Mouse (Mus musculus): ENCODE measurements around the gene Rbp4. TPM values are rescaled to one million over a fixed set of nuclear protein-coding genes. Genes with fewer than 3 reads are reported as not detected.

Gene Rbp4
- total RNA-seq, 1 experiment, result 2.7 TPM

- Histone ChIP-seq H3K9me3 (ENCODE audit: control insufficient read depth, insufficient read depth, low read depth, low read length) (no peaks in the 10 kb centered on the region), H3K4me1 (ENCODE audit: control insufficient read depth in 2 of 2, insufficient read depth in 2 of 2, low read length in 2 of 2, poor library complexity in 1 of 2) (no peaks in the 10 kb centered on the region), H3K36me3 (ENCODE audit: control insufficient read depth, insufficient read depth, low read length, poor library complexity, severe bottlenecking) (no peaks in the 10 kb centered on the region), H3K9ac (ENCODE audit: insufficient read depth, low read depth, low read length, poor library complexity, severe bottlenecking) (no peak overlapping the region), H3K4me3 (ENCODE audit: insufficient read depth in 1 of 2, low read depth in 1 of 2, low read length in 2 of 2, poor library complexity in 1 of 2, severe bottlenecking in 1 of 2) (no peak overlapping the region), H3K27ac (ENCODE audit: insufficient read depth, low read depth, low read length, poor library complexity, severe bottlenecking) (no peak overlapping the region)
- no peak for DNase-seq (ENCODE audit: low read depth, low spot score)
- no peak for TF ChIP-seq ZC3H11A (IDR thresholded peaks at IDR 0.05; ENCODE audit: borderline replicate concordance, low read depth, low read length)
- TF ChIP-seq HCFC1 (IDR thresholded peaks at IDR 0.05; ENCODE audit: borderline replicate concordance, insufficient read depth, low read length), result no peak
- no peak for TF ChIP-seq ZNF384 (IDR thresholded peaks at IDR 0.05; ENCODE audit: low read depth, low read length)
- no peak for TF ChIP-seq CHD2 (IDR thresholded peaks at IDR 0.05; ENCODE audit: low read depth, low read length)
- no peak for TF ChIP-seq MAFK (IDR thresholded peaks at IDR 0.05; ENCODE audit: insufficient read depth, low read depth, low read length)
- in situ Hi-C loops (cut with MboI; ENCODE audit: low sequenced_read_pairs in 2 of 2, unreplicated experiment in 2 of 2), result no loop called here
Observed at GRCm38 (mm10) chr19:38143540-38144271, 18.6 kb upstream of the Rbp4 start.

DNA sequence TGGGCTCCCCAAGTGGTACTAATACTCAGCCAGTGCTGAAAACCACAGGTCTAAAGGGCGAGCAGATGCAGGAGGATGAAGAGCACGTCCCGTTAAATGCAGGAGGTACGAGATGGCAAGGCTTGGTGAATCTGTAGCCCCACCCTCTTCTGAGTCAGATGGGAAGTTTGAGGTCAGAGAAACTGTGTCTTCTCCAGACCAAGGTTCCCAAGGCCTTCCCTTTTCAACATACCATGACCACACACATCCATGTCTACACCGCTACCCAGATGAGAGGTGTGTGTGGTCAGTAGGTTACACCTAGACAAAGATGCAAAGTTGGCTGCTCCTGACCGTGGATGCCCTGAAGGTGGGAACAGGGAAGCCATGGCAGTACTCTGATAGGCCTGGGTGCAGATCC is 9.7 kb upstream of the Rbp4 start:
- Histone ChIP-seq H3K9me3 (ENCODE audit: control insufficient read depth, insufficient read depth, low read depth, low read length) (no peaks in the 10 kb centered on the region), H3K36me3 (ENCODE audit: control insufficient read depth, insufficient read depth, low read length, poor library complexity, severe bottlenecking) (no peaks in the 10 kb centered on the region), H3K27ac (ENCODE audit: insufficient read depth, low read depth, low read length, poor library complexity, severe bottlenecking) (no peak overlapping the region), H3K9ac (ENCODE audit: insufficient read depth, low read depth, low read length, poor library complexity, severe bottlenecking) (no peak overlapping the region), H3K4me1 (ENCODE audit: control insufficient read depth in 2 of 2, insufficient read depth in 2 of 2, low read length in 2 of 2, poor library complexity in 1 of 2) (no peaks in the 10 kb centered on the region), H3K4me3 (ENCODE audit: insufficient read depth in 1 of 2, low read depth in 1 of 2, low read length in 2 of 2, poor library complexity in 1 of 2, severe bottlenecking in 1 of 2) (no peak overlapping the region)
- TF ChIP-seq MAFK (IDR thresholded peaks at IDR 0.05; ENCODE audit: insufficient read depth, low read depth, low read length) (no peak), CHD2 (IDR thresholded peaks at IDR 0.05; ENCODE audit: low read depth, low read length) (no peak), ZNF384 (IDR thresholded peaks at IDR 0.05; ENCODE audit: low read depth, low read length) (no peak), HCFC1 (IDR thresholded peaks at IDR 0.05; ENCODE audit: borderline replicate concordance, insufficient read depth, low read length) (no peak), ZC3H11A (IDR thresholded peaks at IDR 0.05; ENCODE audit: borderline replicate concordance, low read depth, low read length) (no peak)
- DNase-seq (ENCODE audit: low read depth, low spot score), result no peak
- in situ Hi-C loops (cut with MboI; ENCODE audit: low sequenced_read_pairs in 2 of 2, unreplicated experiment in 2 of 2), result no loop called here

DNA sequence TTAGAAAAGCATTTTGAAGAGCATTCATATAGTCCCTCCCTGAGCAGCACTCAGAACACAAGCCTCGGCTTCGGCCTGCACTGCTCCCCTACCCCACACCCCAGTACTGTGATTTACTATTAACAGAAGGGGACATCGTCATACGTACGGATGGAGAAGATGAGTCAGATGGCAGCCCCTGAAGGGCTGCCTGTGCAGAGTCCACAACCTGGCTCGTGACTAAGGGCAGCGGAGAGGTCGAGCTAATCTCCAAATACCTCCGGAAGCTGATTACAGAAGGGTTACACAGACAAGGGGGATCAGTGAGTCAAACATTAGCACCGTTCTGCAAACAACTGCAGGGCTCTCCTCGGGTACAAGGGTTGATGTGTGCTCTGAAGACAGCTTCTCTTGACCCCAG is 8.9 kb upstream of the Rbp4 start:
- in situ Hi-C loops (cut with MboI; ENCODE audit: low sequenced_read_pairs in 2 of 2, unreplicated experiment in 2 of 2), result no loop called here
- H3K36me3 ChIP-seq (ENCODE audit: control insufficient read depth, insufficient read depth, low read length, poor library complexity, severe bottlenecking), result no peaks in the 10 kb centered on the region
- no peak overlapping the region for H3K4me3 ChIP-seq (ENCODE audit: insufficient read depth in 1 of 2, low read depth in 1 of 2, low read length in 2 of 2, poor library complexity in 1 of 2, severe bottlenecking in 1 of 2)
- H3K27ac ChIP-seq (ENCODE audit: insufficient read depth, low read depth, low read length, poor library complexity, severe bottlenecking), result no peak overlapping the region
- no peak for DNase-seq (ENCODE audit: low read depth, low spot score)
- TF ChIP-seq HCFC1 (IDR thresholded peaks at IDR 0.05; ENCODE audit: borderline replicate concordance, insufficient read depth, low read length), result no peak
- no peak for TF ChIP-seq MAFK (IDR thresholded peaks at IDR 0.05; ENCODE audit: insufficient read depth, low read depth, low read length)
- no peak for TF ChIP-seq ZNF384 (IDR thresholded peaks at IDR 0.05; ENCODE audit: low read depth, low read length)
- TF ChIP-seq ZC3H11A (IDR thresholded peaks at IDR 0.05; ENCODE audit: borderline replicate concordance, low read depth, low read length), result no peak
- no peak for TF ChIP-seq CHD2 (IDR thresholded peaks at IDR 0.05; ENCODE audit: low read depth, low read length)
- no peak overlapping the region for H3K9ac ChIP-seq (ENCODE audit: insufficient read depth, low read depth, low read length, poor library complexity, severe bottlenecking)
- no peaks in the 10 kb centered on the region for H3K4me1 ChIP-seq (ENCODE audit: control insufficient read depth in 2 of 2, insufficient read depth in 2 of 2, low read length in 2 of 2, poor library complexity in 1 of 2)
- H3K9me3 ChIP-seq (ENCODE audit: control insufficient read depth, insufficient read depth, low read depth, low read length), result no peaks in the 10 kb centered on the region

DNA sequence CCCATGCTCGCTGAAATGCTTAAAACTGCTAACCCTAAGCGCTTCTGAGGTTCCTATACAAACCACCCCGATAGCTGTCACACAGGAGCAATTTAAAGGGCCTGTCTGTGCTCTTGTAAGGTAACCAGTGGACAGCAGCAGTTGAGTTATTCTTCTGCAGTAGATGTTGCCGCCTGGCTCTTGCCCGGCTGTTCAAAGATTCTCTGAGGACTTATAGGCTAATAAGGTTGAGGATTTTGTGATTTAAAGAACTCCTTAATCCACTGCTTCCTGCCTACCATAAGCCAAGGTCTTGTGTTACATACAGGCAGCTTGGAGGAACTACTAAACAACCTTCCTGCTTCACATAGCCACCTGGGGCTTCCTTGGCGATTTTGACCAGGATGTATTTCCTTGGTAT is 7.4 kb upstream of the Rbp4 start, which contains the start of gene Pde6c:
Gene Pde6c, plus strand, starts transcription at position 301 of the 400 bp plus-strand sequence.
- no peak within 1 kb of the TSS for H3K9ac ChIP-seq (ENCODE audit: insufficient read depth, low read depth, low read length, poor library complexity, severe bottlenecking)
- in situ Hi-C loops (cut with MboI; ENCODE audit: low sequenced_read_pairs in 2 of 2, unreplicated experiment in 2 of 2), result no loop called here
- H3K4me3 ChIP-seq (ENCODE audit: insufficient read depth in 1 of 2, low read depth in 1 of 2, low read length in 2 of 2, poor library complexity in 1 of 2, severe bottlenecking in 1 of 2), result no peak within 1 kb of the TSS
- TF ChIP-seq MAFK (IDR thresholded peaks at IDR 0.05; ENCODE audit: insufficient read depth, low read depth, low read length), result no peak
- TF ChIP-seq ZNF384 (IDR thresholded peaks at IDR 0.05; ENCODE audit: low read depth, low read length), result no peak
- TF ChIP-seq CHD2 (IDR thresholded peaks at IDR 0.05; ENCODE audit: low read depth, low read length), result no peak
- TF ChIP-seq HCFC1 (IDR thresholded peaks at IDR 0.05; ENCODE audit: borderline replicate concordance, insufficient read depth, low read length), result no peak
- no peak for TF ChIP-seq ZC3H11A (IDR thresholded peaks at IDR 0.05; ENCODE audit: borderline replicate concordance, low read depth, low read length)
- no peaks in the 10 kb centered on the region for H3K36me3 ChIP-seq (ENCODE audit: control insufficient read depth, insufficient read depth, low read length, poor library complexity, severe bottlenecking)
- no peaks in the 10 kb centered on the region for H3K9me3 ChIP-seq (ENCODE audit: control insufficient read depth, insufficient read depth, low read depth, low read length)
- no peak for DNase-seq (ENCODE audit: low read depth, low spot score)
- H3K4me1 ChIP-seq (ENCODE audit: control insufficient read depth in 2 of 2, insufficient read depth in 2 of 2, low read length in 2 of 2, poor library complexity in 1 of 2), result no peaks in the 10 kb centered on the region
- H3K27ac ChIP-seq (ENCODE audit: insufficient read depth, low read depth, low read length, poor library complexity, severe bottlenecking), result no peak within 1 kb of the TSS
